Mouse (Mus musculus): ENCODE results near the gene Madd. TPM values are rescaled to one million over a fixed set of nuclear protein-coding genes. Genes with fewer than 3 reads are reported as not detected.
A peak's percentile ranks its signal among the peaks of the same experiment; 100 is the strongest.

Gene Madd
- 100 to 1,000 TPM; 226 to 229 TPM for total RNA-seq (2021)
- long read RNA-seq, full-length matches to known transcripts, result 16 of 198 reads
- long read RNA-seq, partial matches to known transcripts, result 45 of 198 reads
- long read RNA-seq, other reads (novel, unspliced or antisense), result 137 of 198 reads

GRCm38 (mm10) chr2:91183711-91184405 is at the start of gene Madd:
TSS of gene Madd (minus strand) at chr2:91183837.
- no peak for DNase-seq (ENCODE audit: low spot score in 2 of 2)

GRCm38 (mm10) chr2:91229735-91230134 is 46.1 kb upstream of the Madd start:
- peak in 1 of 2 experiments; percentile 44 for DNase-seq (ENCODE audit: low spot score in 2 of 2)

- DNase-seq (ENCODE audit: low spot score in 2 of 2), result no peak
Observed at GRCm38 (mm10) chr2:91223614-91224013, 40.0 kb upstream of the Madd start.

GRCm38 (mm10) chr2:91220501-91220900 is 36.9 kb upstream of the Madd start:
- DNase-seq (ENCODE audit: low spot score in 2 of 2), result no peak

GRCm38 (mm10) chr2:91217032-91217431 is 33.4 kb upstream of the Madd start:
- DNase-seq (ENCODE audit: low spot score in 2 of 2), result no peak

- DNase-seq (ENCODE audit: low spot score in 2 of 2), result no peak
Observed at GRCm38 (mm10) chr2:91213311-91213710, 29.7 kb upstream of the Madd start.

- DNase-seq (ENCODE audit: low spot score in 2 of 2), result no peak
Observed at GRCm38 (mm10) chr2:91206254-91206775, 22.7 kb upstream of the Madd start.

- DNase-seq (ENCODE audit: low spot score in 2 of 2), result no peak
Observed at GRCm38 (mm10) chr2:91202972-91203656, 19.5 kb upstream of the Madd start.

- peak; percentile 96 to 97 for DNase-seq (ENCODE audit: low spot score in 2 of 2)
Observed at GRCm38 (mm10) chr2:91202222-91202971, 18.8 kb upstream of the Madd start, which contains the start of the genes Nr1h3 and Acp2. TSS of gene Nr1h3 (minus strand) at chr2:91202834. TSS of gene Acp2 (plus strand) at chr2:91202885.

GRCm38 (mm10) chr2:91198888-91199287 is 15.3 kb upstream of the Madd start:
- no peak for DNase-seq (ENCODE audit: low spot score in 2 of 2)

GRCm38 (mm10) chr2:91196577-91197001 is 13.0 kb upstream of the Madd start:
- DNase-seq (ENCODE audit: low spot score in 2 of 2), result peak; percentile 54 to 81

GRCm38 (mm10) chr2:91194624-91195332 is 11.1 kb upstream of the Madd start:
- peak in 1 of 2 experiments; percentile 45 for DNase-seq (ENCODE audit: low spot score in 2 of 2)

- no peak for DNase-seq (ENCODE audit: low spot score in 2 of 2)
Observed at GRCm38 (mm10) chr2:91190501-91190900, 6.9 kb upstream of the Madd start.

- DNase-seq (ENCODE audit: low spot score in 2 of 2), result peak in 1 of 2 experiments; percentile 60
Observed at GRCm38 (mm10) chr2:91187431-91187830, 3.8 kb upstream of the Madd start.

- no peak for DNase-seq (ENCODE audit: low spot score in 2 of 2)
Observed at GRCm38 (mm10) chr2:91186208-91186607, 2.6 kb upstream of the Madd start.

- DNase-seq (ENCODE audit: low spot score in 2 of 2), result peak; percentile 94 to 97
Observed at GRCm38 (mm10) chr2:91183148-91183513, 506 bp downstream of the Madd start.

GRCm38 (mm10) chr2:91182405-91183147 is 1.1 kb downstream of the Madd start:
- peak; percentile 83 to 87 for DNase-seq (ENCODE audit: low spot score in 2 of 2)

- peak in 1 of 2 experiments; percentile 41 for DNase-seq (ENCODE audit: low spot score in 2 of 2)
Observed at GRCm38 (mm10) chr2:91182016-91182404, 1.6 kb downstream of the Madd start.

- DNase-seq (ENCODE audit: low spot score in 2 of 2), result no peak
Observed at GRCm38 (mm10) chr2:91180706-91181105, 2.9 kb downstream of the Madd start.

GRCm38 (mm10) chr2:91179825-91180224 is 3.8 kb downstream of the Madd start:
- no peak for DNase-seq (ENCODE audit: low spot score in 2 of 2)

All from layer of hippocampus, adult 18-20 months (tissue).